Mouse (Mus musculus) T-helper 1 cell (primary cell): ENCODE measurements around the gene Ddx39b.

Experiments
- in situ Hi-C: fragments of 300-600 bp; cut with MboI, MseI; formaldehyde crosslinking; loops from one replicate; pipeline ENCODE4 v1.15.1; 2025; ENCODE audit warnings: high pct_unique_total_duplicates

Gene Ddx39b

DNA sequence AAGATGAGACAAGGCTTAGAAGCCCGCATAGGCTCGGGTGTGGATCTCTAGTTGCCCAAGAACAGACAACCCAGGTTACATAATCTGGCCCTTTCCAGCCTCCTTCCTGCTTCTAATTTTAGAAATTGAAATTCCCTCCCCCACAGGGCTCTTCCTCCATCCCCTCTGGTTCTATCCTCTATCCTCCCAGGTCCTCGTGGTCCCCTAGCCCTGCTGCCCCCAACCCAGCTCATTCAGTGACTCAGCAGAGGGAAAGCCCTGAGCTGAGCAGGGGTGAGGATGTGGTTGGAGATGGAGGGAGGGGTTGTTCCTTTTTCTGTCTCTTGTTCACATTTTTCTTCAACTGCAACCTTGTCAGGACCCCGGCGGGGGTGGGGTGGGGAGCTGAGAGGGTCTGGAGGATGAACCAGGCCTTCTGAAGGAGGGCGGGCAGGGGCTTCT, 21.9 kb upstream of the Ddx39b start:
- in situ Hi-C loops: no loop called here

DNA sequence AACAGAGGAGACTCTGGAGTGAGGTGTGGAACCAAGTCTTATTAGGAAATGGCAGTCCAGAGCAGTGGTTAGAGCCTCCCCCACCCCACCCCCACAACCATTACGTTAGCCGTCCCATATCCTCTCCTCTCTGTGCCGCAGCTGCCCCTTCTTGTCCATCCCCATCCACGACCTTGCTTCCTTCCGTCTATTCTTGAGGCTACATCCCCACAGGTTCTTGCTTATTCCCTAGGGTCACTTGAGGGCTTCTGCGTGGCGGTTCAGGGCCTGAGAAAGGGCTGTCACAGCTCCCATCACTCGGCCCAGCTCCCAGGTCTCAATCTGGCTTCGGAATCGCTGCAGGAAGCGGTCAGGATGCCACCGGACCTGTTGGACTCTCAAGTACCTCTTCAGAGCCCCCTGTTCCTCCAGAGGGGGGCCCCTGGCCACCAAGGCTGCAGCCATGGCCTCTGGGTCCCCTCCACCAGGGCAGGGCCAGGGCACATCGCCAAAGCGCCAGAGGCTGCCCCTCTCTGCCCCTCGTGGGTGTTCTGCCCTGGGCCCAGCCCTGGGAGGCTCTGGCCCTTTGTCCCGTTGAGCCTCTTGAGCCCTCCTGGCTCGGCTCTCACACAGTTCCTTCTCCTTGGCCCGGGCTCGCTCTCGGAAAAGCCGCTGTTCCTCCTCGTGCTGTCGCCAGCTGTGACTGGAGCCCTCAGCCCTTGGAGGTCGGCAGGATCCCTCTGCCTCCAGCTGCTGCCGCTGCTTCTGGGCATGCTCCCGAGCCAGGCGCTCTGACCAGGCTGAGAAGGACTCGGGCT, 21.2 kb upstream of the Ddx39b start, which contains the start of gene Gm16181:
Gm16181 (plus strand) TSS at position 679 of the 797 bp plus-strand sequence.
- in situ Hi-C loops: no loop called here

DNA sequence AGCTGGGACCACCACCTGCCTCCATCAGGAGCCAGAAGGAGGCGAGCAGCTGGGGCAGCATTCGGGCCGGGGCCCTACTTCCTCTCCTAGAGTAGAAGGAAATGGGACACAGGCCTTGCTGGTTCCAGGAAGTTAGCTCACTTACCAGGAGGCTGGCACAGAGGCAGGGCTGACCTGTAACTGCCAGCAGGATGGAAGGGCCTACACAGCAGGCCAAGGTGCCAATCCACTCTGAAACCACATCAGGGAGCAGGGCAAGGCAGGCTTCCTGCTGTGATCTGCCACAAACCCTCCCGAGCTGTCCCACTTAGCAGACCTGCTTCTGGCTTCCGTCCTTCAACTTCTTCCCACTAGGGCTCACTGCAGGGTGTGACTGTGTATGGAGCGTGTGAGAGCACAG, 19.2 kb upstream of the Ddx39b start:
- in situ Hi-C loops: no loop called here

DNA sequence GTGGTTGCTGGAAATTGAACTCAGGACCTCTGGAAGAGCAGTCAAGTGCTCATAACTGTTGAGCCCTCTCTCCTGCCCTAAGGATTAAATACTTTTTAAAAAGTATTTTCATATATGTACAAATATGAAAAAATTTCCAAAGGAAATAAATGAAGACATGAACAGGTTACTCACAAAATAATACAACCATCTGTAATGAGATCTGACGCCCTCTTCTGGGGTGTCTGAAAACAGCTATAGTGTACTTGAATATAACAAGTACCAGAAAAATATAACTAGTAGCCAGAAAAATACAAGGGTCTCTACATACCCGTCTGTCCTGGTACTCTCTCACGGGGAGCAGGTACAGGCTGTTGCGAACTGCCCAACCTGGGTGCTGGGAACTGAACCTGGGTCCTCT, 16.9 kb upstream of the Ddx39b start:
- in situ Hi-C loops: no loop called here

DNA sequence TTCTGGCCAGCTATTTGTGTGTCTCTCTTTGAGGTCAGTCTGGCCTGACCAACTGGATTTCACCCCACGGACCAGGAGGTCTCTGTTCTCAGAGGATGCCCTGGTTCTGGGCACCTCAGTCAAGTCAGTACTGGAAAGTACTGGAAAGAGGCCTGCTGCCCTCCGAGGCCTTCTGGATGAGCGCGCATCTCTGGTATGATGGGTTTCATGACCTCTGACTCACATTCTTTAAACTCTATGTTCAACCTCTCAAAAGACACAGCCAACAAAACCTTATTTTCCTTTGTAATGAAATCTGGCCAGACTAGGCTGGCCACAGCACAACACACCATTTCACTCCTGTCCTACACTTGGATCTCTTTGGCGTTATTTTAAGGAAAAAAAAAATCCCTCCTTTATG, 16.1 kb upstream of the Ddx39b start:
- in situ Hi-C loops: no loop called here

DNA sequence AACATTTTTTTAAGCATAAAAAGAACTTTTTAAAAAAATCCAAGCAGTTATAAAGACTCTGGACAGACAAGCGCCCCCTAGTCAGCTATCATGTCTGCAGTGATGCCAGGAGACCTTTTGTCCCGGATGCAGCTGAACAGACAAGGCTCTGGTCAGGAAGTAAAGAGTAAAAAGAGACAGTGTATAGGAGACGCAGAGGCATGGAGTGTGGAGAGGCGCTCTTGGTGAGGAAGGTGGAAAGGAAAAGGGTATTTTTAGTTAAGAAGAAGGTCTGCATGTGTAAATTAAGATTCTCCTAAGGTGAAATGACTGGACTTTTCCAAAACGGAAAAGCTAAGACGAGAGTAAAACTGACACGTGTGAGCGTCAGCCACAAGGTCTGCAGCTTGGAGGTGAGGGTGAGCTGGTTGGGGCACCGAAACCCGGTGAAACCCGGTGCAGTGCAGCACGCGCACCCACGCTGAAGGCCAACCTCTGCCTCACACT, 14.9 kb upstream of the Ddx39b start:
- in situ Hi-C loops: no loop called here

DNA sequence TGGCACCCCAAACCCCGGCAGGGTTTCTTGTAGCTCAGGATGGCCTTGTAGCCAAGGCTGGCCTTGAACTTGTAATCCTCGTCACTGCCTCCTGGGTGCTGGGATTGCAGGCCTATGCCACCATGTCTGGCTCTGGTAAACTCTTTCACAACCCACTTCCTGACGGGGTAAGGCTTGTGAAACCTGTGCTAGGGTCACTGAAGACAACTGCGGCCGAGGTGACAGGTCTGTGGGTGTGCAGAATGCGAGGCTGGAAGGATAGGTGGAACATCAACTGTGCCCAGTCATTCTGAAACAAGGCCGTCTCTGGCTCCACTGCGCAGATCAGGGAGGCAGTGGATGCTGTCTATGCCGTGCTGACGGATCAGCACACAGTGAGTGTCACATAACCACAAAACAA, 10.5 kb upstream of the Ddx39b start:
- in situ Hi-C loops: loop anchor here (5.0 kb wide), 1 partner anchor 59 kb away; no protein-coding TSS in a partner anchor

DNA sequence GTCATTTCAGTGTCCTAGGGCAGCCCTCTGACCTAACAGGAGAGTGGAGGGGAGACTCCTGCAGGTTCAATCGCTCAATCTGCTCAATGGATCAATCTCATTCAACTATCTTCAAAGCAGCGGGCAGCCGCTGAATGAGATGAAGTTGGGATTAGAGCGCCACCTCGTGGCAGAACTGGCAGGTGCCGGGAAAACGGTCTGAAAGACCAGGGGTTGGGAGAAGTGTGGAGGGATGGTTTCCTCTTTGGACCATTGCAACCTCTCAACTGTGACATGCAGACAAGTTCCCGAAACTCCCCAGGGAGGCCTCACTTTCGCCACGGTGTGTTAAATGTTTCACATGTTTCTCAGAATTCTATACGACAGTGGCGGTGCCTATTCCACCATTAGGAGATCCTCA, 9.5 kb upstream of the Ddx39b start:
- in situ Hi-C loops: loop anchor here (5.0 kb wide), 1 partner anchor 60 kb away; no protein-coding TSS in a partner anchor

DNA sequence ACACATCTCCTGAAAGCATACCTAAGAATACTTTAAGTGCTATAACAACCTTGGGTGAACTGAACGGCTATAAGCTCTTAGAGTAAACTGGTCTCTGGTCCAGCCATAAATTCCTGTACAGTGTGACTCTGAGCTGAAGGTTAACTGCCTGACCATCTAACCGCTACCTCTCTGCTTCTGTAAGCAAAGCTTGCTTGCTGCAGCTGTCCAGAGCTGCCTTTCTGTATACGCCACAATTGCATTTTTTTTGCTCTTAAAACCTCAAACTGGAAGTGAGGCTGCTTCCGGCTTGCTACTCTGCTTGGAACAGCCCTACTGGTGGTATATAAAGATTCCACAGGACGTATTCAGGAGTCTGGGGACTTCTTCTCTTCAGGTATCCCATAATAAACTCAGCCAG, 8.9 kb upstream of the Ddx39b start:
- in situ Hi-C loops: loop anchor here (5.0 kb wide), 1 partner anchor 60 kb away; no protein-coding TSS in a partner anchor

DNA sequence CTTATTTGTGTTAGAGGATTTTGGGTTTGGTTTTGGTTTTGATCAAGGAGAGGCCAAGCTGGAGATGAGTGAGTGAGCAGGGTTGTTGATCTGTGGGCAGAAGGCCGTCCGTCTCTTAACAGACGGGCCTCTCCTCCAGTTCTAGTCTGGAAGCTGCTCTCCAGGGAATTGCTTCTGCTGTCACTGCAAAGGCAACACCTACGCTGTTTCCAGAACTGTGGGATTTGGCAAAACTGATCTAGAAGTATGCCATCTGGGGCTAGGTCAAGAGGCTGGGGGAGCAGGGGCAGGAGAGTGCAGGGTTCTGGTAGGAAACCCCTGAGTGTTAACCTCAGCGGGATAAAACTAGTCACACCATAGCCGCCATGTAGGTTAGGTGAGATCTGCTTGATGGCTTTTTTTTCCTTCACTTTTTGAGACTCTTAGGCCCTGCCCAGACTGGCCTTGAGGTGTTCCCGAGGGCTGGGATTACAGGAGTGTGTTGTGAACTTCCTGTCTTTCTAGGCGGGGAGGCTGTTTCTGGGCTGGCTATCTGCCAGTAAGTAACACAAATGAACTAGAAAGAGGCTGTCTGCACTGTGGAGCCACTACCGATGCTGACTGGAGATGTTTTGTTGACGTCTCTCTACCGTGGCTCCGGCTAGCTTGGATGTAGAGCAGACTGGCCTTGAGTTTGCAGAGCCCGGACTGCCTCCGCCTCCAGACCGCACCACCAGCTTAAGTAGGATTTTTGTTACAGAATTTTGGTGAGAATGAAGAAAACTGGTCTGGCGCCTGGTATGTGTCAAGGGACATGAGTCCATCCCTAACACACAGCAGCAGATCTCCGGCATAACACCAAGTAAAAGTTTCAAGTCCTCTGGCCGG, 8.2 kb upstream of the Ddx39b start, which contains the start of gene Atp6v1g2:
Atp6v1g2 (plus strand) TSS at position 547 of the 867 bp plus-strand sequence.
- in situ Hi-C loops: loop anchor here (5.0 kb wide), 1 partner anchor 61 kb away; no protein-coding TSS in a partner anchor

DNA sequence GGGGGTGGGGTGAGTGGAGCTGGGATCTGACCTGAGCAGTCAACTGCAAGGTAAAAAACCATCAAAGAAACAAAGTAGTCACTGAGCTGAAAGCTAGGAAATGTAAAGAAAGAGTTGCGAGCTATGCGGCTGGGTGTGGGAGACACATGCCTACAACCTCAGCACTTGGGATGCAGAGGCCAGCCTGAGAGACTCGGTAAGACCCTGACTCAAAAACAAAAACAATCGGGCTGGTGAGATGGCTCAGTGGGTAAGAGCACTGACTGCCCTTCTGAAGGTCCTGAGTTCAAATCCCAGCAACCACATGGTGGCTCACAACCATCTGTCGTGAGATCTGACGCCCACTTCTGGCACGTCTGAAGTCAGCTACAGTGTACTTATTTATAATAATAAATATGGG, 7.5 kb upstream of the Ddx39b start:
- in situ Hi-C loops: loop anchor here (5.0 kb wide), 1 partner anchor 62 kb away; no protein-coding TSS in a partner anchor

DNA sequence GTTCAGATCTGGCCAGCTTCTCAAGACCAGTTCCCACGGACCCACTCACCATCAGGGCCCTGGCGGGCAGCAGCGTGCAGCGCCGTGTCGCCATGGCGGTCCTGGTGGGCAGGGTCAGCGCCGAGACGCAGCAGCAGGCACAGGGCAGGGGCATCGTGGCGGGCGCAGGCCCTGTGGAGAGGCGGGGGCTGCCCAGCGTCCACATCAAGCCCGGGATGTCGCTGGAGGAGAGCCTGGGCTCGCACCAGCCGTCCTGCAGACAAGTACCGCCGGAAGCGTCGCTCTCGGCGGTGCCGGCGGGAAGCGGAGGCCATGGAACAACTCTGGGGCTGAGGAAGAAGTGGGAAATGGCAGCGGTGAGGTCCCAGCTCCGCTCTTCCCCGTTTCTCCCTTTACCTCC, 6.6 kb upstream of the Ddx39b start:
- in situ Hi-C loops: loop anchor here (5.0 kb wide), 1 partner anchor 63 kb away; no protein-coding TSS in a partner anchor

DNA sequence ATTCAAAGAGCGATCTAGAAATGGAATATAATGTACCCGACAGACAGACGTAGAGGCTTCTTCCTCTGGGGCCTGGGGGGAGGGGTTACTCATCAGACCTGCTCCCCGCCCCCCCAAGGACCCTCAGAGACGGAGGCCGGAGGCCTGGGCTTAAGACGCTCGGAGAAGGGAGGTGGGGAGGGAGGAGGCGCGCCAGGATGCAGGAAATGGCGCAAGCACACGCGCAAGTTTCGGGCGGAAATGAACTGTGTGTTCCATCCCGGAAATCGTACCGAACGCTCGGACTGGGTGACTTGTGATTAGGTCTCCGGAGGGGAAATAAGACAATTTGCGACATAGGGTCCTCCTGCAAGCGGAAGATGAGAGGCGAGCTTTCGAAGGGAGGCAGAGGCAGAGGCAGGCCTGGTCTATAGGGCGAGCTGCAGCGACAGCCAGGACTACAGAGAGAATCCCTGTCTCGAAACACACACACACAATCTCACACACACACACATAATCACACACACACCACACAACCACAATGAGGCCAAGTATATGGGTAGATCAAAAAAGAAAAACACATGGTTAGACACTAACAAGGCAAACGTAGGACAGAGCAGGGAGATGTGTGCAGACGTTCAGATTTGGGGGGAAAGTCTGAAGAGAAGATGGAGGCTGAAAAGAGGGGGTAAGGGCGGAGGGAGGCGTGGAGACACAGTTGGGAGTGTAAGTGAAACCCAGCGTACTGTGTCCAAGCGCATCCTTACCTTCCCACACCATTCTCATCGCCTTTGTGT, 5.7 kb upstream of the Ddx39b start, which contains the start of gene Nfkbil1:
Nfkbil1 (minus strand) TSS at position 179 of the 776 bp plus-strand sequence.
- in situ Hi-C loops: no loop called here

DNA sequence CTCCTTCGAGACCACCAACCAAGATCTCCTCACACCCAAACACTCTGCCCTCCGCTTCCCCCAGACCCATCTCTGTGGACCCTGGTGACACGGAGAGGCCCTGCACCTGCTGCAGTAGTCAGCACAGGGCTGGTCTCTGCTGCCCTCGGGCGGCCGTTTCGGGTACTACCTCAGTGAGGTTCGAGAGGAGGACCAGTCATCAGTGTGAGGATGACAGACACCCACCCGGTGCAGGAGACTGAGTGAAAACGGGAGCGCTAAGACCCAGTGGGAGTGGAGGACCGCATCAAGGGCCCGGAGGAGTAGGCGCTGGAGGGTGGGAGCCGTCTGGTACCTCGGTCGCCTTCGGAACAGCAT, 5.2 kb upstream of the Ddx39b start:
- in situ Hi-C loops: no loop called here

DNA sequence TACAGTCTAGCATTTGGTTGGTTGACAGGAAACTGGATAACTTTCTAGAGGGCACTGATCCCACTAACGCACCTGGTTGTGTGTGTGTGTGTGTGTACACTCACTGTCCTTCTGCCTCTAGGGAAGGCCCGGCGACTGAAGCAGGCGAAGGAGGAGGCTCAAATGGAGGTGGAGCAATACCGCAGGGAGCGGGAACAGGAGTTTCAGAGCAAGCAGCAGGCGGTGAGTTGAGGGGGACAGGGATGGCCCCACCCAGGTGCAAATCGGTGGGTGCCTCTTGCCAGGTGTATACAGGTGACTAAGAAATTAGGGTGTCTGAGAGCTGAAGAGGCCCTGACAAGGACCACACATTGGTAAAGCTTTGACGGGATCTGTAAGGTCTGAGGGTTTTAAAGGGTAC, 4.5 kb upstream of the Ddx39b start:
- in situ Hi-C loops: no loop called here

DNA sequence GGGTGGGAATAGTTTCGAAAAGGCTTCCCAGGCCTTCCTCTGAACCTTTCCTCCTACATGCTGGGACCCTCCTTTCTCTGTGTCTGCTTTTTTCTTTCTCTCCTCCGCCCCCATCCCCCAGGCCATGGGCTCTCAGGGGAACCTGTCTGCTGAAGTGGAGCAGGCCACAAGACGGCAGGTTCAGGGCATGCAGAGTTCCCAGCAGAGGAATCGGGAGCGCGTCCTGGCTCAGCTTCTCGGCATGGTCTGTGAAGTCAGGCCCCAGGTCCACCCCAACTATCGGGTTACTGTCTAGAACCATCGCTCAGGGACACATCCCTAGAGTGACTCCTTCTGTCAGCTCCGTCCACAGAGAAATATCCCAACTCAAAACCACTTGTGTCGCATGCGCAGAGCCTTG, 4.0 kb upstream of the Ddx39b start:
- in situ Hi-C loops: no loop called here

DNA sequence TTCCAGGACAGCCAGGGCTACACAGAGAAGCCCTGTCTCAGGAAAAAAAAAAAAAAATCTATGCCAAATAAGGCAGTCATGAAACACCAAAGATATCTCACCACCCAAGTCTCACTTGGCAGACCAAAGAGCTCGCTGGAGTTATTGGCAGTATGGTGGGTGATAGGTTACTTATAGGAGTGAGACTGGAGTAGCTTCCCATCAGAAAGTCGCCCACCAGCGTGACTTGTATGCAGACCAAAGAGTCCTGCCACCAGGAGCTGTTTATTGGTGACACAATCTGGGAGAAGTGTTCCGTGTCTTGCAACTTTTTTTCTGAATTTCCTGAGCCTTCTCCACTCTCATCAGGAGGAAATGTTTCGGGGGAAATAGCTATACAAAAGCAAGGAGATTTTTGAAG, 1.8 kb upstream of the Ddx39b start:
- in situ Hi-C loops: no loop called here

DNA sequence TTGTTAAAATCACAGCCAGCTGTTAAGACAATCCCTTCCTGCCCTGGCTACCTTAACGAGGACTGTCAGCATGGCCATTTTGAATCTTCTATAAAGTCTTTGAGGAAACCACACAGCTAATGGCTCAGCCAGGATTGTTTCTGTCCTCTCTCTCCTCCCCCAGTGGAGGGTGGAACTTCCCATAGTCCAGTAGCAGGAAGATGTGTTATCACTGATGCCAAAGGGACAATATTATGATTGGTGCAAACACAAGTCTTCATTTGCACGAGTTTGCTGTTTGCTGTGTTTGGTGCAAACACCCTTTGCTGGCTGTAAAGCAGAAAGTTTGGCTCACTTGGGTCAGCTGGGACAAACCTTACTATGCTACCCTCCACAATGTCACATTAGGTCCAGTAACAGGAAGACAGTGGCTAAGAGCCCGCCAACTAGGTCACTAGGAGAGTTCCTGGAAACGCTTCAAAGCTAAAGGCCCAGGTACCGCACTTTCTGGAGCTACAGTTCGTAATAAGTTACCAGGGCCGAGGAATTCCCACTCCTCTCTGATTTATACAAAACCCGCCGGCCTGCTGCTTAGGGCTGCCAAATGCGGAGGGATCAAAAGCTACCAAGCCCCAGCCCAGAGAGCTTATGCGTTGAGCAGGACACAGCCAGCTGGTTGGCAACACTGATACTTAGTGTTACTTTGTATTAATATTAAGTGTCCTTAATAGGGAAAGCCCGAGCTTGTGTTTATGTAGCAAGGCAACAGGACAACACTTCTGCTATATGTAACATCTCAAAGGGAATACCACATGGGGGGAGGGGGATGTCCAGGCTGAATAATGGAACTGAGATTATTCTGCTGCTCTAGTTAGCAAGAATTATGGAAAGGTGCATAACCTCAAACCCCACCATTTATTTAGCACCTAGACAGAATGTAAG, 902 bp upstream of the Ddx39b start:
- in situ Hi-C loops: no loop called here

DNA sequence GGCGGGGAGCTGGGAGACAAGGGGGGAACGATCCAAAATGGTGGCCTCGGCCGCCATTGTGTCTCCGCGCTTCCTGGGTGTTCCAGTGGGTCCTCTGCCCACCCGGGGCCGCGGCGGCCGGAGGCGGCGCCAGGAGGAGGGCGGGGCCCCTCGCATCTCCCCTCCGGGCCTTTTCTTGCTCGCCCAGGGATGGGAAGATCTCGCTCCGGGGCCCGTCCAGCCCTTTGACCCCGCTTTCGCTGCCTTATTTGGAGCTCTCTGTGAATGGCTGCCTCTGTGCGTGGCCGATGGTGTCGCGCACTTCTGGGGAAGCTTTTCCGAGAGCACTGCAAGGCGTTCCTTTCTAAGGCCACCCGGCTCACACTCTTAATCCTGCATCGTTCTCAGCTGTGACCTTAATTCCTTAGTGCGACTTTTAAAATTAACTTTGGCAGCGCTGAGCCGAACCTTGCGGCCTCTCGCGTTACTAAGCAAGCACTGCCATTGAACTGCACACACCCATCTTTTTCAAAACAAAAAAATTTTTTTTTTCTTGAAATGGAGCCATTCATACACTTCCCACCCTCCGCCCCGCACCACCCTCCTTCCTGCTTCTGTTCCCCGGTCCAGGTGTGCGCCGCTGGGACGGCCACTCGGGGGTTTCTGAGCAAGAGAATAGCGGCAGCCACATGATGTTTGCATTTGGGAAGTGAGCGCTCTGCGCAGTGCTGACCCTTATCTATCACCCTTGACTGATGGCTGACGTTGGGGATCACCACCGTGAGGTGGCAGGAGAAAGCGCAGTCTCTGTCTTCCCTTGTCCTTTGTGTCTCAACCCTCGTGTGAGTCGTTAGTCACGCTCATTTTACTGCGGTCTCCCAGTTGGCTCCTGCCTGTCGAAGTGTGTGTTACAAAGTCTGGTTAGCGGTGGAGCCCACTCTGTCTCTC, 732 bp downstream of the Ddx39b start:
- in situ Hi-C loops: no loop called here
